Mouse (Mus musculus) adrenal gland, postnatal 25 days (tissue): ENCODE measurements around the gene Dusp3. TPM values are rescaled to one million over a fixed set of nuclear protein-coding genes. Genes with fewer than 3 reads are reported as not detected.

Experiments used
- DNase-seq: peaks from one replicate; pipeline ENCODE4 v3.0.0; 2021; ENCODE audit warnings: mixed read lengths
- total RNA-seq: library from RNA; stranded (reverse); gene quantifications from 2 replicates; pipeline ENCODE4 v1.2.3, GENCODE M21; 2021

Gene Dusp3
- total RNA-seq, 1 experiment from 2014 or later: 77.9 TPM

GRCm38 (mm10) chr11:101974923-101975322, 11.9 kb downstream of the Dusp3 start:
- peak; percentile 40 for DNase-seq

- DNase-seq: no peak
Measured at GRCm38 (mm10) chr11:101974181-101974580, 12.6 kb downstream of the Dusp3 start.

- DNase-seq: no peak
Measured at GRCm38 (mm10) chr11:101973496-101973895, 13.3 kb downstream of the Dusp3 start.

GRCm38 (mm10) chr11:101972651-101973050, 14.2 kb downstream of the Dusp3 start:
- no peak for DNase-seq

- no peak for DNase-seq
Measured at GRCm38 (mm10) chr11:101972097-101972496, 14.7 kb downstream of the Dusp3 start.

GRCm38 (mm10) chr11:101971410-101971809, 15.4 kb downstream of the Dusp3 start:
- DNase-seq: peak; percentile 60

GRCm38 (mm10) chr11:101969835-101970234, 17.0 kb downstream of the Dusp3 start:
- DNase-seq: no peak

GRCm38 (mm10) chr11:101968791-101969190, 18.0 kb downstream of the Dusp3 start:
- DNase-seq: peak; percentile 76

GRCm38 (mm10) chr11:101968311-101968710, 18.5 kb downstream of the Dusp3 start:
- DNase-seq: no peak

GRCm38 (mm10) chr11:101966965-101967614, 19.7 kb downstream of the Dusp3 start, which contains the start of gene Sost:
Sost (minus strand) TSS chr11:101967015.
- DNase-seq: no peak

GRCm38 (mm10) chr11:101965553-101965952, 21.3 kb downstream of the Dusp3 start:
- no peak for DNase-seq

GRCm38 (mm10) chr11:101964647-101965046, 22.2 kb downstream of the Dusp3 start:
- DNase-seq: no peak

GRCm38 (mm10) chr11:101963473-101964291, 23.1 kb downstream of the Dusp3 start:
- peak; percentile 43 for DNase-seq

GRCm38 (mm10) chr11:101963043-101963442, 23.8 kb downstream of the Dusp3 start:
- no peak for DNase-seq

- DNase-seq: no peak
Measured at GRCm38 (mm10) chr11:101957476-101957875, 29.3 kb downstream of the Dusp3 start.

GRCm38 (mm10) chr11:101953441-101953840, 33.4 kb downstream of the Dusp3 start:
- no peak for DNase-seq

GRCm38 (mm10) chr11:101952541-101953341, 34.1 kb downstream of the Dusp3 start:
- peak; percentile 11 for DNase-seq

- DNase-seq: no peak
Measured at GRCm38 (mm10) chr11:101950021-101950420, 36.8 kb downstream of the Dusp3 start.

GRCm38 (mm10) chr11:101946525-101946924, 40.3 kb downstream of the Dusp3 start:
- no peak for DNase-seq

- peak; percentile 32 for DNase-seq
Measured at GRCm38 (mm10) chr11:101943055-101943454, 43.8 kb downstream of the Dusp3 start.

GRCm38 (mm10) chr11:101937108-101937507, 49.7 kb downstream of the Dusp3 start:
- DNase-seq: peak; percentile 47

GRCm38 (mm10) chr11:101936421-101936820, 50.4 kb downstream of the Dusp3 start:
- no peak for DNase-seq

- no peak for DNase-seq
Measured at GRCm38 (mm10) chr11:101935743-101936142, 51.1 kb downstream of the Dusp3 start.
